Mouse (Mus musculus) MEL (cell line): Measurements from ENCODE around the gene Senp8.

Experiments used
- BHLHE40 ChIP-seq: IDR thresholded peaks from 2 replicates; pipeline ENCODE4 v1.6.1; 2012; ENCODE audit warnings: low read depth, mild to moderate bottlenecking, inconsistent platforms, low read length, improper control_type of control experiment, borderline replicate concordance
- CHD1 ChIP-seq: IDR thresholded peaks from 2 replicates; pipeline ENCODE4 v1.6.1; 2012; ENCODE audit warnings: low read depth, mild to moderate bottlenecking, inconsistent platforms, low read length, improper control_type of control experiment
- CTCF ChIP-seq, 3 experiments: IDR thresholded peaks in 2 of 3; conservative IDR thresholded peaks in 1 of 3; 2 replicates each; pipeline ENCODE4 v1.5.1; 2011 to 2012; ENCODE audit warnings: low read length in 3 of 3, low read depth in 2 of 3, mild to moderate bottlenecking in 2 of 3, improper control_type of control experiment in 1 of 3, inconsistent platforms in 1 of 3, mixed read lengths in 1 of 3, moderate library complexity in 1 of 3; ENCODE audit not compliant: control insufficient read depth in 1 of 3, insufficient read depth in 1 of 3, poor library complexity in 1 of 3, severe bottlenecking in 1 of 3
- ELF1 ChIP-seq: IDR thresholded peaks from 2 replicates; pipeline ENCODE4 v1.6.1; 2014; ENCODE audit warnings: low read depth, mild to moderate bottlenecking, inconsistent platforms, low read length, improper control_type of control experiment, moderate library complexity
- ETS1 ChIP-seq: IDR thresholded peaks from 2 replicates; pipeline ENCODE4 v1.6.1; 2012; ENCODE audit warnings: low read depth, mild to moderate bottlenecking, inconsistent platforms, low read length, improper control_type of control experiment, moderate library complexity
- KAT2A ChIP-seq: conservative IDR thresholded peaks from 2 replicates; pipeline ENCODE4 v1.6.1; 2012; ENCODE audit warnings: low read depth, low read length, improper control_type of control experiment, inconsistent platforms
- POLR2A ChIP-seq, 2 experiments: IDR thresholded peaks; 2 replicates each; pipeline ENCODE4 v1.6.1; 2011 to 2012; ENCODE audit warnings: low read length in 2 of 2, mild to moderate bottlenecking in 2 of 2, control low read depth in 1 of 2, improper control_type of control experiment in 1 of 2, low read depth in 1 of 2, moderate library complexity in 1 of 2; ENCODE audit not compliant: control insufficient read depth in 1 of 2, insufficient read depth in 1 of 2, poor library complexity in 1 of 2
- POLR2AphosphoS2 ChIP-seq: IDR thresholded peaks from 2 replicates; pipeline ENCODE4 v1.6.1; 2011; ENCODE audit warnings: low read length, improper control_type of control experiment
- RCOR1 ChIP-seq: IDR thresholded peaks from 2 replicates; pipeline ENCODE4 v1.6.1; 2012; ENCODE audit warnings: low read depth, mild to moderate bottlenecking, inconsistent platforms, low read length, improper control_type of control experiment
- TCF12 ChIP-seq: IDR thresholded peaks from 2 replicates; pipeline ENCODE4 v1.6.1; 2014; ENCODE audit warnings: low read depth, mild to moderate bottlenecking, inconsistent platforms, low read length, improper control_type of control experiment, moderate library complexity
- UBTF ChIP-seq: IDR thresholded peaks from 2 replicates; pipeline ENCODE4 v1.6.1; 2012; ENCODE audit warnings: low read depth, mild to moderate bottlenecking, inconsistent platforms, low read length, improper control_type of control experiment, moderate library complexity, borderline replicate concordance; ENCODE audit not compliant: insufficient read depth
- ZKSCAN1 ChIP-seq: IDR thresholded peaks from 2 replicates; pipeline ENCODE4 v1.6.1; 2012; ENCODE audit warnings: low read depth, mild to moderate bottlenecking, inconsistent platforms, low read length, improper control_type of control experiment, moderate library complexity

- TF ChIP-seq CHD1, result no peak
- no peak for TF ChIP-seq POLR2A (IDR thresholded peaks at IDR 0.05; ENCODE audit: control insufficient read depth in 1 of 2, insufficient read depth in 1 of 2, low read depth in 1 of 2, low read length in 2 of 2, poor library complexity in 1 of 2)
- TF ChIP-seq ZKSCAN1, result no peak
- TF ChIP-seq ETS1, result no peak
- TF ChIP-seq CTCF (IDR thresholded peaks at IDR 0.05 in 2 of 3, conservative IDR thresholded peaks at IDR 0.05 in 1 of 3; ENCODE audit: control insufficient read depth in 1 of 3, insufficient read depth in 1 of 3, low read depth in 2 of 3, low read length in 3 of 3, poor library complexity in 1 of 3, severe bottlenecking in 1 of 3), result no peak
- TF ChIP-seq RCOR1, result no peak
- no peak for TF ChIP-seq TCF12
- no peak for TF ChIP-seq UBTF
- no peak for TF ChIP-seq ELF1
- TF ChIP-seq BHLHE40, result no peak
- TF ChIP-seq KAT2A, result no peak
- no peak for TF ChIP-seq POLR2AphosphoS2
Measured at GRCm38 (mm10) chr9:59701094-59701493, 49.4 kb downstream of the Senp8 start.
